Mouse (Mus musculus): ENCODE measurements around the gene Gcgr.

The Gcgr gene

GRCm38 (mm10) chr11:120588531-120588930 is 58.0 kb downstream of the Gcgr start:
- no peak for DNase-seq (ENCODE audit: low spot score in 2 of 2)

All from cerebellum, postnatal 4 days (tissue).